Mouse (Mus musculus) left cerebral cortex, adult 2 months (tissue): ENCODE results near the gene Jag2. TPM values are rescaled to one million over a fixed set of nuclear protein-coding genes. Genes with fewer than 3 reads are reported as not detected.

Source experiments
- DNase-seq, 2 experiments: peaks; one replicate each; pipeline ENCODE4 v3.0.0; 2021 to 2022; ENCODE audit warnings: low spot score in 2 of 2, mixed read lengths in 1 of 2; ENCODE audit errors: extremely low spot score in 1 of 2
- H3K27ac ChIP-seq: fragments of 200-600 bp; 2 replicates; pipeline ENCODE4 v1.8.1; 2022
- H3K4me3 ChIP-seq: fragments of 200-600 bp; 2 replicates; pipeline ENCODE4 v1.8.1; 2022
- CTCF ChIP-seq: fragments of 200-600 bp; IDR thresholded peaks from 2 replicates; pipeline ENCODE4 v1.8.1; 2022; ENCODE audit warnings: antibody characterized with exemption, mild to moderate bottlenecking, moderate library complexity
- intact Hi-C: fragments of 180-260 bp; cut with DNase I; formaldehyde crosslinking; loops from one replicate; pipeline ENCODE4 v1.15.1; 2025
- long read RNA-seq, 2 experiments: library from polyadenylated mRNA; stranded (forward); transcript quantifications; one replicate each; pipeline ENCODE4 v2.0.0; 2021; ENCODE audit warnings: borderline mapping rate in 2 of 2
- total RNA-seq, 2 experiments: library from RNA; stranded (reverse); gene quantifications; 2 replicates each; pipeline ENCODE4 v1.2.3; 2021

Gene Jag2
- total RNA-seq, result 10 to 100 TPM; 57.9 to 62.2 TPM
- long read RNA-seq, experiment 1, full-length matches to known transcripts, result 9 of 46 reads
- long read RNA-seq, experiment 1, partial matches to known transcripts, result 9 of 46 reads
- long read RNA-seq, experiment 1, other reads (novel, unspliced or antisense), result 28 of 46 reads
- long read RNA-seq, experiment 2, full-length matches to known transcripts, result 11 of 47 reads
- long read RNA-seq, experiment 2, partial matches to known transcripts, result 11 of 47 reads
- long read RNA-seq, experiment 2, other reads (novel, unspliced or antisense), result 25 of 47 reads

- Histone ChIP-seq H3K4me3 (peak within 1 kb of the TSS; percentile 67), H3K27ac (peak within 1 kb of the TSS; percentile 90)
- intact Hi-C loops, result loop anchor here (2.0 to 5.0 kb wide), 2 partner anchors 52 to 101 kb away; partner anchors contain the start of gene Cdca4
- peak; percentile 72 to 73 for DNase-seq
- TF ChIP-seq CTCF, result no peak; the same call in none of the 2 replicates
Observed at GRCm38 (mm10) chr12:112929562-112930352, at the start of gene Jag2. Jag2 (minus strand) TSS chr12:112929776.

- Histone ChIP-seq H3K4me3 (peak overlapping the region; percentile 77), H3K27ac (peak overlapping the region; percentile 98)
- DNase-seq, result no peak
- intact Hi-C loops, result loop anchor here (2.0 kb wide), 1 partner anchor 24 kb away; the partner anchor contains the start of gene Brf1
- no peak for TF ChIP-seq CTCF
Observed at GRCm38 (mm10) chr12:112977156-112977555, 47.6 kb upstream of the Jag2 start.

- peak within 1 kb of the TSS; percentile 98 for H3K27ac ChIP-seq
- intact Hi-C loops, result loop anchor here (2.0 kb wide), 1 partner anchor 24 kb away; the partner anchor contains the start of gene Brf1
- peak; percentile 89 to 91 for DNase-seq
- H3K4me3 ChIP-seq, result peak within 1 kb of the TSS; percentile 77
- peak; percentile 66 for TF ChIP-seq CTCF
Observed at GRCm38 (mm10) chr12:112976371-112977073, 46.9 kb upstream of the Jag2 start, which contains the start of gene Btbd6. Btbd6 (plus strand) TSS chr12:112976482.

- no peak for DNase-seq
- no peak for TF ChIP-seq CTCF
- Histone ChIP-seq H3K4me3 (no peak overlapping the region), H3K27ac (no peak overlapping the region)
- intact Hi-C loops, result no loop called here
Observed at GRCm38 (mm10) chr12:112974736-112975135, 45.2 kb upstream of the Jag2 start.

- DNase-seq, result no peak
- TF ChIP-seq CTCF, result no peak
- Histone ChIP-seq H3K4me3 (no peak overlapping the region), H3K27ac (no peak overlapping the region)
- intact Hi-C loops, result no loop called here
Observed at GRCm38 (mm10) chr12:112969616-112970015, 40.0 kb upstream of the Jag2 start.

- intact Hi-C loops, result no loop called here
- TF ChIP-seq CTCF, result no peak
- DNase-seq, result no peak
- Histone ChIP-seq H3K4me3 (no peak overlapping the region), H3K27ac (no peak overlapping the region)
Observed at GRCm38 (mm10) chr12:112968943-112969342, 39.4 kb upstream of the Jag2 start.

GRCm38 (mm10) chr12:112965783-112966182 lies 36.2 kb upstream of the Jag2 start:
- no peak for DNase-seq
- Histone ChIP-seq H3K4me3 (no peak overlapping the region), H3K27ac (0 out of 2 replicates have a peak overlapping the region, but pooled peaks have one; percentile 2)
- intact Hi-C loops, result no loop called here
- no peak for TF ChIP-seq CTCF

- DNase-seq, result no peak
- intact Hi-C loops, result no loop called here
- Histone ChIP-seq H3K27ac (peak overlapping the region; percentile 47; the same call in 1 of the 2 replicates), H3K4me3 (no peak overlapping the region)
- TF ChIP-seq CTCF, result no peak
Observed at GRCm38 (mm10) chr12:112961872-112962271, 32.3 kb upstream of the Jag2 start.

GRCm38 (mm10) chr12:112961428-112961827 lies 31.9 kb upstream of the Jag2 start:
- intact Hi-C loops, result no loop called here
- TF ChIP-seq CTCF, result no peak
- H3K4me3 ChIP-seq, result no peak overlapping the region
- no peak for DNase-seq
- H3K27ac ChIP-seq, result peak overlapping the region; percentile 47; the same call in 1 of the 2 replicates

GRCm38 (mm10) chr12:112959421-112959820 lies 29.8 kb upstream of the Jag2 start:
- no peak for DNase-seq
- intact Hi-C loops, result loop anchor here (5.0 kb wide), 2 partner anchors 82 to 118 kb away; no protein-coding TSS in a partner anchor
- TF ChIP-seq CTCF, result no peak
- Histone ChIP-seq H3K27ac (no peak overlapping the region), H3K4me3 (no peak overlapping the region)

- peak; percentile 42 for TF ChIP-seq CTCF
Observed at GRCm38 (mm10) chr12:112958303-112958702, 28.7 kb upstream of the Jag2 start.

More at GRCm38 (mm10) chr12:112958303-112958702, 28.7 kb upstream of the Jag2 start:
- H3K4me3 ChIP-seq, result no peak overlapping the region
- intact Hi-C loops, result loop anchor here (5.0 kb wide), 2 partner anchors 81 to 119 kb away; no protein-coding TSS in a partner anchor
- H3K27ac ChIP-seq, result 0 out of 2 replicates have a peak overlapping the region, but pooled peaks have one; percentile 10
- DNase-seq, result peak in 1 of 2 experiments; percentile 41
